Mouse (Mus musculus): ENCODE measurements around the gene Ankle2.

The Ankle2 gene

DNA sequence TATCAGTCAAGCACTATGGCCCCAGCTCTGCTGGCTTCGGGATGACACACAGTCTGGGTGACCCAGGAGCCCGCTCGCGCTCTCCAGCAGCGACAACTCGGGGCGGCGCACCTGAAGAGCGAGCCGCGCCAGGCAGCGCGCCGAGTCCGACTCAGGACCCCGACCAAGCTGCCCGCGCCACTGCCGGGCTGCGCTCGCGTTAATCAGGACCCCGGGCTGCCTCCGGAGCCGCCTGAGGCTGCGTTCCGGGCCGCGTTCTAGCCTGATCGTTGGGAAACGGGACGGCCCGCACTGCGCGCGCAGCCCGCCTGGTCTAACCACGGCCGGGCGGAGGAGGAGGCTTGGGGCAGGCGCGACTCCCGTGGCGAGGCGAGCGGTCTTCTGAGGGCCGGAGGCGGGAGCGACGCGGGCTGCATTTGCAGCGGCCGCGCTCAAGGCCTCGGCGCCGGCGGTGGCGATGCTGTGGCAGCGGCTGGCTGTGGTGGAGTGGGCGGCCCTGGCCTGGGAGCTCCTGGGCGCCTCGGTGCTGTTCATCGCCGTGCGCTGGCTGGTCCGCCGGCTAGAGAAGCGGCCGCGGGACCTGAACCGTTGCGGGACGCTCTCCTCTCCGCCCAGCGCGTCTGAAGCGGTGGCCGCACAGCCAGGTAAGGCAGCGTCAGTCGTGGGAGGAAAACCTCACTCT lies at the start of gene Ankle2:
Ankle2 (plus strand) TSS at position 225 of the 682 bp plus-strand sequence.
- DNase-seq: peak; percentile 93 to 96

GRCm38 (mm10) chr5:110181716-110182115 lies 49.1 kb upstream of the Ankle2 start:
- peak; percentile 26 to 45 for DNase-seq

- DNase-seq: peak; percentile 9 to 38
Measured at GRCm38 (mm10) chr5:110203164-110203895, 27.5 kb upstream of the Ankle2 start.

DNA sequence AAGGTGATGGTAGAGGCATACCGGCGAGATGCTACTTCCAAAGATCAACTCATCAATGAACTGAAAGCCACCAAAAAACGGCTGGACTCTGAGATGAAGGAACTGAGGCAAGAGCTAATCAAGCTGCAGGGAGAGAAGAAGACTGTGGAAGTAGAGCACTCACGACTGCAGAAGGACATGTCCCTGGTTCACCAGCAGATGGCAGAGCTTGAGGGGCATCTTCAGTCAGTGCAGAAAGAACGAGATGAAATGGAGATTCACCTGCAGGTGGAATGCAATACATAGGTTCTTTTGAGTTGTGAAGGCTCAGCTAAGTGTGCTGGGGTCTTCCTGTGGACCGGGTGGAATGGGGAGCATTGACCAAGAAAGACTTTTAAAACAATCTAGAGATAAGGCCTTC lies 26.0 kb upstream of the Ankle2 start:
- DNase-seq: peak in 1 of 2 experiments; percentile 39

GRCm38 (mm10) chr5:110211312-110211711 lies 19.5 kb upstream of the Ankle2 start:
- no peak for DNase-seq

DNA sequence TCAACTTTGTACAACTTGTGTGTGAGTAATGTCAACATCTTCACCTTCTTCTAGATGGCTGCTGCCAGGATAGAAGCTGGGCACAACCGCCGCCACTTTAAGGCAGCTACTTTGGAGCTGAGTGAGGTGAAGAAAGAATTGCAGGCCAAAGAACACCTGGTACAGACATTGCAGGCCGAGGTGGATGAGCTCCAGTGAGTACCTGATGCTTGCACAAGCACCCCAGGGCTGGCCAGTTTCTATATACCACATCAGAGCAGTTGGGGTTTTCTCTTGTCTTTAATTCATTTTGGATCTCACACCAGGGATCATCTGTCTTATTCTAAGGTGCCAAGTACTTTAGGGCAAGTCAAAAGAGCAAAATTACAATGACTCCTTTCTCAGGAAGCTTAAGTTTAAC lies 14.0 kb upstream of the Ankle2 start:
- no peak for DNase-seq

GRCm38 (mm10) chr5:110220331-110220730 lies 10.5 kb upstream of the Ankle2 start:
- DNase-seq: no peak

DNA sequence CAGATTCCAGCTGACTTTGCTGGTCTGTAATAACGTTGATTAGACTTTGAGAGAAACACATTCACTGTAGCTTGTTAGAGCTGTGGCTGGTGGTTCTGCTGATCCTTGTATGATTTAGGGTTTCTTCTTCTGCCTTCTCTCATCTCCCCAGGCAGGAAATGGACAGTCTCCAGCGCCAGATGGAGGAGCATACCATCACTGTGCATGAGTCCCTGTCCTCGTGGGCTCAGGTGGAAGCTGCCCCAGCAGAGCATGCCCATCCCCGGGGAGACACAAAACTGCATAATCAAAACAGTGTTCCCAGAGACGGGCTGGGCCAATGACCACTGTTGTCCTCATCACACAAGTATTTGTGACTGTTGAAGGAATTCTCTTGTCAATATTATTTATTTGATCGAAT lies 8.0 kb upstream of the Ankle2 start:
- DNase-seq: no peak

DNA sequence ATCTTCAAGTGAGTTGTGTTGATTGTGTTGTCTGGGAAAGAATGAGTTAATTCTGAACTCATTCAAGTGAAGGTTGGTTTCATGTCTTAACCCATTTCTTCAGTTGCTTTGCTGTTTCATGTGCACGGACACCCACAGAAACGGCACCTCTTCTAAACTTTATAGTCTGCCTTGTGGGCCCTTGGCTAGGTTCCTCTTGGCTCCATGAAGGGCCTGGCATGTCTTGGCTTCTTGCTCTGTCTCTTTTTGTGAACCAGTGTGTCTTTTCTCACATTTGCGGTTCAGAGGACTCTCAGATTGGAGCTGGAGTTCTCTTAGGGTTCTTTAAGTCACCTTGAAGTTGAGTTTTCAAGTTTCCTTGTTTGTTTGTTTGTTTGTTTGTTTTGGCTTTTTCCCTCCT lies 5.7 kb upstream of the Ankle2 start:
- no peak for DNase-seq

- no peak for DNase-seq
Measured at GRCm38 (mm10) chr5:110227336-110227883, 3.4 kb upstream of the Ankle2 start.

GRCm38 (mm10) chr5:110230401-110230779 lies 414 bp upstream of the Ankle2 start:
- no peak for DNase-seq

- peak; percentile 6 to 27 for DNase-seq
Measured at GRCm38 (mm10) chr5:110231638-110232037, 834 bp downstream of the Ankle2 start.

GRCm38 (mm10) chr5:110232346-110232745 lies 1.5 kb downstream of the Ankle2 start:
- no peak for DNase-seq

- DNase-seq: no peak
Measured at GRCm38 (mm10) chr5:110244091-110244490, 13.3 kb downstream of the Ankle2 start.

GRCm38 (mm10) chr5:110266941-110267340 lies 36.1 kb downstream of the Ankle2 start:
- no peak for DNase-seq

GRCm38 (mm10) chr5:110269141-110270101 lies 38.6 kb downstream of the Ankle2 start, which contains the start of gene Pgam5:
Gene Pgam5, minus strand, starts transcription at chr5:110269913.
- DNase-seq: peak; percentile 91 to 96

GRCm38 (mm10) chr5:110270242-110270641 lies 39.4 kb downstream of the Ankle2 start:
- DNase-seq: no peak

GRCm38 (mm10) chr5:110274147-110274546 lies 43.3 kb downstream of the Ankle2 start:
- no peak for DNase-seq

DNA sequence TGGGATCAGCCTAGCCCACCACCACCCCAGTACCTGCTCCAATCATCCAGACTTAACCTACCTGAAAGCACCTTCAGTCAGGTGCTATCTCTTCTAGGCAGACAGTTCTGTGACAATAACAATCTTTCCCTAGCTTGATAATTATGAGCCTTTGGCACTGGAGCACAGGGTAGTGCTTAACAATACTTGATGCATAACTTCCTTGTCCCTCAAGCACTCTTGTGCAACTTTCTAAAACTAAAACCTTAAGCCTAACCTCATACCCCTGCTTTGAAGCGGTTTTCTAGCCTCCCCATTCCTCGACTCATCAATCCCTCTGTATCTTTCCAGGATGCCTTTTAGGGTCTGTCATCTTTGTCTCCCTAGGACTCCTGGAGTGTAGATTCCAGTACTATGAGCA lies 44.0 kb downstream of the Ankle2 start:
- DNase-seq: no peak

- no peak for DNase-seq
Measured at GRCm38 (mm10) chr5:110276391-110276790, 45.6 kb downstream of the Ankle2 start.

- DNase-seq: no peak
Measured at GRCm38 (mm10) chr5:110276910-110277309, 46.1 kb downstream of the Ankle2 start.

DNA sequence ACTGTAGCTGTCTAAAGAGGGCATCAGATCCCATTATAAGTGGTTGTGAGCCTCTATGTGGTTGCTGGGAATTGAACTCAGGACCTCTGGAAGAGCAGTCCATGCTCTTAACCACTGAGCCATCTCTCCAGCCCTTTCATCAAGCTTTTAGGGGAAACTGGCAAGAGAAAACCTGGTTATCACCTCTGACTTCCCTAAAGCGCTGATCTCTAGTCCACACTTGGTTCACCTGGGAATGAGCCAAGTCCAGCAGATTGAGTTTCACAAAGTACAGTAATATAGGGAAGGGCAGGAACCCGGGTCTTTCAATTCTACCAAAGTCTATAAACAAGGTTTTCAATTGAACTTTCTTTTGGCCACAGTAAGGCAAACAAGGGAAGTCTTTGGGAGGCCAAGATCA lies 51.2 kb downstream of the Ankle2 start:
- DNase-seq: no peak

GRCm38 (mm10) chr5:110284536-110284935 lies 53.7 kb downstream of the Ankle2 start:
- DNase-seq: peak; percentile 67 to 88

Measured in kidney, postnatal 36 days (tissue).